Mouse (Mus musculus): ENCODE measurements around the gene Gm7682. TPM values are rescaled to one million over a fixed set of nuclear protein-coding genes. Genes with fewer than 3 reads are reported as not detected.
"Not testable (repeated sequence)": the region's sequence is repeated elsewhere in the genome, so short reads cannot be mapped to it uniquely, and the experiment has no call there.

Gene Gm7682
- polyA plus RNA-seq (2014; fragmentation: Nextera tagmentation; extraction: Ambion mirVana) = not detected in 2 replicates

GRCm38 (mm10) chr5:94445484-94445883 is at the start of gene Gm7682:
Gene Gm7682 (plus strand): TSS chr5:94445784.
- H3K9ac ChIP-seq (ENCODE audit: low read length); ATAC-seq (replicated peaks; ENCODE audit: low FRiP score, low TSS enrichment, low read depth): not testable (repeated sequence)
- no CpG with 5 or more reads among the region's 3 CpGs for WGBS

More at GRCm38 (mm10) chr5:94445484-94445883, at the start of gene Gm7682:
- H3K27me3 ChIP-seq (replicated peaks; ENCODE audit: control insufficient read depth, insufficient read depth, low read length); H3K4me1 ChIP-seq (replicated peaks; ENCODE audit: control insufficient read depth, insufficient read depth, low read length); H3K4me3 ChIP-seq (ENCODE audit: low read depth, low read length); H3K27ac ChIP-seq (ENCODE audit: low read depth); H3K36me3 ChIP-seq (ENCODE audit: control insufficient read depth, insufficient read depth, low read length); H3K4me2 ChIP-seq (ENCODE audit: low read length); H3K9me3 ChIP-seq (ENCODE audit: control insufficient read depth, low read length); DNase-seq (ENCODE audit: low spot score): not testable (repeated sequence)

Other genes starting within 250 kb of the Gm7682 start
- gene Gm3106, start 227.8 kb upstream of the Gm7682 start, polyA plus RNA-seq (2014; fragmentation: Nextera tagmentation; extraction: Ambion mirVana) = not detected in 2 replicates
- gene A430089I19Rik, start 139.0 kb upstream of the Gm7682 start, polyA plus RNA-seq (2014; fragmentation: Nextera tagmentation; extraction: Ambion mirVana) = not detected in 2 replicates
- not detected in 2 replicates for gene Gm6502, start 131.3 kb upstream of the Gm7682 start, polyA plus RNA-seq (2014; fragmentation: Nextera tagmentation; extraction: Ambion mirVana)
- gene AA792892, start 106.0 kb upstream of the Gm7682 start, polyA plus RNA-seq (2014; fragmentation: Nextera tagmentation; extraction: Ambion mirVana) = not detected in 2 replicates
- not detected in 2 replicates for gene Gm3139, start 80.5 kb downstream of the Gm7682 start, polyA plus RNA-seq (2014; fragmentation: Nextera tagmentation; extraction: Ambion mirVana)
- gene Gm3147, start 170.6 kb downstream of the Gm7682 start, polyA plus RNA-seq (2014; fragmentation: Nextera tagmentation; extraction: Ambion mirVana) = not detected in 2 replicates
- not detected in 2 replicates for gene Gm6509, start 178.2 kb downstream of the Gm7682 start, polyA plus RNA-seq (2014; fragmentation: Nextera tagmentation; extraction: Ambion mirVana)
- gene Gm6205, start 202.6 kb downstream of the Gm7682 start, polyA plus RNA-seq (2014; fragmentation: Nextera tagmentation; extraction: Ambion mirVana) = not detected in 2 replicates

All from intestine, embryonic 14.5 days (tissue).